Mouse (Mus musculus) kidney, postnatal 0 days (tissue): Measurements from ENCODE around the gene Zfyve1. TPM values are rescaled to one million over a fixed set of nuclear protein-coding genes. Genes with fewer than 3 reads are reported as not detected.

Experiments used
- ATAC-seq: fragments of 200-750 bp; cut with Nextera tagmentation; replicated peaks from 2 replicates; pipeline ENCODE4 v1.8.0; 2017; ENCODE audit warnings: low read depth, moderate number of reproducible peaks, moderate TSS enrichment, moderate library complexity; ENCODE audit not compliant: low FRiP score
- DNase-seq: peaks from one replicate; pipeline ENCODE4 v3.0.0-alpha.2; 2016; ENCODE audit warnings: low spot score
- H3K27ac ChIP-seq: fragments of 300-500 bp; sonication (generic); 2 replicates; pipeline ENCODE4 v1.5.1; 2014; ENCODE audit warnings: mild to moderate bottlenecking
- H3K27me3 ChIP-seq: fragments of 300-500 bp; sonication (generic); 2 replicates; pipeline ENCODE4 v1.6.1; 2014; ENCODE audit warnings: low read length, mixed read lengths; ENCODE audit not compliant: insufficient read depth
- H3K36me3 ChIP-seq: fragments of 300-500 bp; sonication (generic); 2 replicates; pipeline ENCODE4 v1.6.1; 2014; ENCODE audit warnings: low read length, mixed read lengths; ENCODE audit not compliant: insufficient read depth
- H3K4me1 ChIP-seq: fragments of 300-500 bp; sonication (generic); replicated peaks from 2 replicates; pipeline ENCODE4 v1.6.1; 2014; ENCODE audit warnings: antibody characterized with exemption, low read length, mixed read lengths; ENCODE audit not compliant: insufficient read depth
- H3K4me2 ChIP-seq: fragments of 300-500 bp; sonication (generic); 2 replicates; pipeline ENCODE4 v1.6.1; 2014; ENCODE audit warnings: mild to moderate bottlenecking, low read length, moderate library complexity, mixed read lengths
- H3K4me3 ChIP-seq: fragments of 300-500 bp; sonication (generic); replicated peaks from 2 replicates; pipeline ENCODE4 v1.5.1; 2014; ENCODE audit warnings: low read depth, low read length
- H3K9ac ChIP-seq: fragments of 300-500 bp; sonication (generic); 2 replicates; pipeline ENCODE4 v1.6.1; 2014; ENCODE audit warnings: low read depth, low read length
- H3K9me3 ChIP-seq: fragments of 300-500 bp; sonication (generic); replicated peaks from 2 replicates; pipeline ENCODE4 v1.6.1; 2016; ENCODE audit warnings: low read length, inconsistent platforms, mixed read lengths
- CTCF ChIP-seq: IDR thresholded peaks from 2 replicates; pipeline ENCODE4 v1.5.1; 2016; ENCODE audit warnings: antibody characterized with exemption, low read depth, mild to moderate bottlenecking, moderate library complexity
- WGBS: fragments of 180-500 bp; shearing (Covaris S2); extraction: QIAGEN DNeasy Blood & Tissue Kit; methylation state at CpG from one replicate; pipeline ENCODE4 v1.1.7; 2014; 5-methylcytosine and 5-hydroxymethylcytosine counted together
- polyA plus RNA-seq: library from polyadenylated mRNA; unstranded; fragments of >200 nt; fragmentation: Nextera tagmentation; extraction: Ambion mirVana; gene quantifications from 2 replicates; pipeline ENCODE4 v1.2.1, GENCODE M21; 2015

Zfyve1 gene
- polyA plus RNA-seq, 1 experiment from 2014 or later, result 11.9 TPM

- H3K4me3 ChIP-seq, result no peak overlapping the region
- no peaks in the 10 kb centered on the region for H3K4me1 ChIP-seq
- DNase-seq (no peak), ATAC-seq (no peak)
- H3K27me3 ChIP-seq, result no peaks in the 10 kb centered on the region
- H3K9me3 ChIP-seq, result no peaks in the 10 kb centered on the region
- H3K27ac ChIP-seq, result no peak overlapping the region
- H3K4me2 ChIP-seq, result no peak overlapping the region
- 0 out of 2 replicates have a peak, but pooled peaks cover 9% of the 10 kb centered on the region for H3K36me3 ChIP-seq
- H3K9ac ChIP-seq, result no peak overlapping the region
- 76% methylated on average over 2 of the region's 2 CpGs for WGBS
- TF ChIP-seq CTCF, result no peak
Observed at GRCm38 (mm10) chr12:83597881-83598280, 859 bp upstream of the Zfyve1 start.

- peak; percentile 52 for DNase-seq
Observed at GRCm38 (mm10) chr12:83596191-83596954, 649 bp downstream of the Zfyve1 start.

GRCm38 (mm10) chr12:83594454-83595040 lies 2.5 kb downstream of the Zfyve1 start:
- 85% methylated on average over 9 of the region's 9 CpGs for WGBS
- Histone ChIP-seq H3K9ac (no peak overlapping the region), H3K27me3 (no peaks in the 10 kb centered on the region), H3K4me2 (no peak overlapping the region), H3K4me1 (no peaks in the 10 kb centered on the region), H3K36me3 (peaks cover 20% of the 10 kb centered on the region; the same call in 1 of the 2 replicates), H3K9me3 (no peaks in the 10 kb centered on the region), H3K4me3 (no peak overlapping the region), H3K27ac (no peak overlapping the region)
- ATAC-seq (no peak), DNase-seq (no peak)
- TF ChIP-seq CTCF, result no peak

More at GRCm38 (mm10) chr12:83596191-83596954, 649 bp downstream of the Zfyve1 start:
- Histone ChIP-seq H3K36me3 (peaks cover 12% of the 10 kb centered on the region; the same call in 1 of the 2 replicates), H3K9ac (peak overlapping the region; percentile 87), H3K4me3 (peak overlapping the region; percentile 85), H3K9me3 (no peaks in the 10 kb centered on the region), H3K4me2 (peak overlapping the region; percentile 72), H3K27ac (peak overlapping the region; percentile 91), H3K27me3 (no peaks in the 10 kb centered on the region), H3K4me1 (no peaks in the 10 kb centered on the region)
- 2% methylated on average over 16 of the region's 20 CpGs for WGBS
- TF ChIP-seq CTCF, result no peak
- ATAC-seq, result no peak; the same call in 1 of the 2 replicates

GRCm38 (mm10) chr12:83591754-83592501 lies 5.1 kb downstream of the Zfyve1 start:
- H3K27ac ChIP-seq, result no peak overlapping the region
- DNase-seq, result no peak
- no peak for TF ChIP-seq CTCF
- H3K4me2 ChIP-seq, result no peak overlapping the region
- H3K4me1 ChIP-seq, result no peaks in the 10 kb centered on the region
- no peaks in the 10 kb centered on the region for H3K27me3 ChIP-seq
- H3K4me3 ChIP-seq, result no peak overlapping the region
- 77% methylated on average over 8 of the region's 8 CpGs for WGBS
- H3K9me3 ChIP-seq, result no peaks in the 10 kb centered on the region
- no peak overlapping the region for H3K9ac ChIP-seq
- no peak for ATAC-seq
- H3K36me3 ChIP-seq, result peaks cover 36% of the 10 kb centered on the region; the same call in 1 of the 2 replicates

- Histone ChIP-seq H3K9me3 (no peaks in the 10 kb centered on the region), H3K27ac (no peak overlapping the region), H3K4me1 (no peaks in the 10 kb centered on the region; the same call in 1 of the 2 replicates), H3K9ac (no peak overlapping the region), H3K36me3 (peaks cover 31% of the 10 kb centered on the region; the same call in 1 of the 2 replicates), H3K4me2 (no peak overlapping the region), H3K4me3 (no peak overlapping the region), H3K27me3 (no peaks in the 10 kb centered on the region)
- 92% methylated on average over 5 of the region's 5 CpGs for WGBS
- no peak for TF ChIP-seq CTCF
- DNase-seq (no peak), ATAC-seq (no peak)
Observed at GRCm38 (mm10) chr12:83586628-83587027, 10.4 kb downstream of the Zfyve1 start.

- no peak overlapping the region for H3K9ac ChIP-seq
- 93% methylated on average over 4 of the region's 4 CpGs for WGBS
- H3K27ac ChIP-seq, result no peak overlapping the region
- H3K4me2 ChIP-seq, result no peak overlapping the region
- peaks cover 9% of the 10 kb centered on the region; the same call in 1 of the 2 replicates for H3K36me3 ChIP-seq
- H3K4me1 ChIP-seq, result no peaks in the 10 kb centered on the region; the same call in 1 of the 2 replicates
- TF ChIP-seq CTCF, result no peak
- no peak overlapping the region for H3K4me3 ChIP-seq
- no peak for ATAC-seq
- no peaks in the 10 kb centered on the region for H3K27me3 ChIP-seq
- DNase-seq, result no peak
- no peaks in the 10 kb centered on the region for H3K9me3 ChIP-seq
Observed at GRCm38 (mm10) chr12:83582747-83583146, 14.3 kb downstream of the Zfyve1 start.
